Mouse (Mus musculus): Measurements from ENCODE around the gene Smyd3. TPM values are rescaled to one million over a fixed set of nuclear protein-coding genes. Genes with fewer than 3 reads are reported as not detected.

Gene Smyd3
- polyA plus RNA-seq, 1 experiment from 2014 or later: 11.3 TPM

DNA sequence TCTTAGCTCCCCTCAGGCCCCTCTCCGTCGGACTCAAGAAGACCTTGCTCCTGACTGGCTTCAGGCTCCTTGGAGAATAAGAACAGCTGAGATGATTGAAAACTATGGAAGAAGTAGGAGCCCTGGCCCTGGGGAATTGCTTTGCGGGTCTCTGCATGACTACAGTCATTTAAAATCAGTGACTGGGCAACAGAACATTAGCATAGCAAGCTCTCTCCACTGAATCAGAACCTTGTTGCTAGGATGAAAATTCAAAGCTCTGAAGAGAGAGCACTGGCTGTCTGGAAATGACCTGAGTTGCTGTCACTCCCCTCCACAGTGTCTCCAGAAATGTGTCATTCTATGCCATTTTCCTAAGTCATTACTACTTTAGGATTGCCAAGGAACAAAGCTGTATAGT lies 357.1 kb downstream of the Smyd3 start:
- no peaks in the 10 kb centered on the region for H3K27me3 ChIP-seq (ENCODE audit: control insufficient read depth, insufficient read depth, low read length)
- no peak overlapping the region for H3K27ac ChIP-seq (replicated peaks in 1 of 2; ENCODE audit: control insufficient read depth in 1 of 2, insufficient read depth in 1 of 2, low read depth in 2 of 2, low read length in 2 of 2)
- no peak overlapping the region for H3K4me2 ChIP-seq (ENCODE audit: low read length)
- no peak overlapping the region for H3K4me3 ChIP-seq (ENCODE audit: control insufficient read depth in 1 of 2, insufficient read depth in 1 of 2, low read depth in 1 of 2, low read length in 2 of 2)
- 0 out of 4 replicates have a peak, but pooled peaks cover 0 to 4% of the 10 kb centered on the region in 2 experiments for H3K4me1 ChIP-seq (ENCODE audit: control insufficient read depth in 2 of 2, insufficient read depth in 2 of 2, low read length in 2 of 2)
- no peaks in the 10 kb centered on the region for H3K36me3 ChIP-seq (ENCODE audit: control insufficient read depth, insufficient read depth, low read length)
- no peak overlapping the region for H3K9ac ChIP-seq (ENCODE audit: low read length)
- no peak for ATAC-seq (ENCODE audit: insufficient number of reproducible peaks, insufficient read depth, low FRiP score, low read depth)
- no peaks in the 10 kb centered on the region for H3K9me3 ChIP-seq (ENCODE audit: control insufficient read depth, low read length)
- WGBS: 76% methylated on average over 3 of the region's 3 CpGs

DNA sequence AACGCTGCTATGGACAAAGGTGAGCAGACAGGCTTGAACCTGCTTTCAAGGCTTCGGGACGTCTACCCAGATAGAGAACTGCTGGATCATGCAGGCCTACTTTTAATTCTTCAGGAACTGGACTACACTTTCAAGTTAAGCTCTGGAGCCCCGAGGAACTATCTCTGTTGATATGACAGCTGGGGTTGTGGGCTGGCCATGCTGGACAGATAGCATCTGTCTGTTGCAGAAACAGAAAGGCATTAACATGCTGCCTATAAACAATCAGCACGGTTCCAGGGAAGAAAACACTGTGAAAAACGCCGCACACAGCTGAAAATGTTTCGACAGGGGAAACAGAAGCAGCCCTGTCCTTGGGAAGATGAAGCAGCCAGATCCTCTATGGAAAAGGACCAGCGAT lies 365.5 kb downstream of the Smyd3 start:
- Histone ChIP-seq H3K27ac (replicated peaks in 1 of 2; ENCODE audit: control insufficient read depth in 1 of 2, insufficient read depth in 1 of 2, low read depth in 2 of 2, low read length in 2 of 2) (no peak overlapping the region), H3K4me3 (ENCODE audit: control insufficient read depth in 1 of 2, insufficient read depth in 1 of 2, low read depth in 1 of 2, low read length in 2 of 2) (no peak overlapping the region), H3K4me2 (ENCODE audit: low read length) (no peak overlapping the region), H3K4me1 (ENCODE audit: control insufficient read depth in 2 of 2, insufficient read depth in 2 of 2, low read length in 2 of 2) (peaks cover 10 to 16% of the 10 kb centered on the region in 2 experiments), H3K9me3 (ENCODE audit: control insufficient read depth, low read length) (no peaks in the 10 kb centered on the region), H3K36me3 (ENCODE audit: control insufficient read depth, insufficient read depth, low read length) (no peaks in the 10 kb centered on the region), H3K27me3 (ENCODE audit: control insufficient read depth, insufficient read depth, low read length) (no peaks in the 10 kb centered on the region), H3K9ac (ENCODE audit: low read length) (no peak overlapping the region)
- no peak for ATAC-seq (ENCODE audit: insufficient number of reproducible peaks, insufficient read depth, low FRiP score, low read depth)
- whole genome bisulfite sequencing: 64% methylated on average over 9 of the region's 9 CpGs

DNA sequence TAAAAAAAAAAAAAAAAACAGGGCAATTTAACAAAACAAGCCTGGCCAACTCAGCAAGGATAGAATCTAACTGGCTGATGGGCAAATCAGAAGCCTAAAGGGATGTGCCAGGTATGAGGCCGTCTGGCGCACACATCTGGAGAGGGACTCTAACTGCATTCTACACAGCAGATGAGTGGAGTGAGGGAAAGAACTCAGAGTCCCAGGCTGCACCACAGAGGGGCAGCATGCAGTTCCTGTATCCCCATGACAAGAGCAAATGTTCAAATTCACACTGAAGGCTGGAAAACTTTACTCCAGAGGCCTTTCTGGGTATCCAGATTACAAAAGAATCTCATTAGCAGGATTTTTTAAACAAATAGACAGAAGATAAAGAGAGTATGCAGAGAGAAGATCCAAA lies 366.6 kb downstream of the Smyd3 start:
- Histone ChIP-seq H3K9me3 (ENCODE audit: control insufficient read depth, low read length) (no peaks in the 10 kb centered on the region), H3K4me3 (ENCODE audit: control insufficient read depth in 1 of 2, insufficient read depth in 1 of 2, low read depth in 1 of 2, low read length in 2 of 2) (no peak overlapping the region), H3K9ac (ENCODE audit: low read length) (no peak overlapping the region), H3K4me1 (ENCODE audit: control insufficient read depth in 2 of 2, insufficient read depth in 2 of 2, low read length in 2 of 2) (peaks cover 13 to 25% of the 10 kb centered on the region in 2 experiments), H3K27me3 (ENCODE audit: control insufficient read depth, insufficient read depth, low read length) (no peaks in the 10 kb centered on the region), H3K27ac (replicated peaks in 1 of 2; ENCODE audit: control insufficient read depth in 1 of 2, insufficient read depth in 1 of 2, low read depth in 2 of 2, low read length in 2 of 2) (no peak overlapping the region), H3K36me3 (ENCODE audit: control insufficient read depth, insufficient read depth, low read length) (no peaks in the 10 kb centered on the region), H3K4me2 (ENCODE audit: low read length) (no peak overlapping the region)
- 74% methylated on average over 2 of the region's 2 CpGs for WGBS
- ATAC-seq (ENCODE audit: insufficient number of reproducible peaks, insufficient read depth, low FRiP score, low read depth): no peak

DNA sequence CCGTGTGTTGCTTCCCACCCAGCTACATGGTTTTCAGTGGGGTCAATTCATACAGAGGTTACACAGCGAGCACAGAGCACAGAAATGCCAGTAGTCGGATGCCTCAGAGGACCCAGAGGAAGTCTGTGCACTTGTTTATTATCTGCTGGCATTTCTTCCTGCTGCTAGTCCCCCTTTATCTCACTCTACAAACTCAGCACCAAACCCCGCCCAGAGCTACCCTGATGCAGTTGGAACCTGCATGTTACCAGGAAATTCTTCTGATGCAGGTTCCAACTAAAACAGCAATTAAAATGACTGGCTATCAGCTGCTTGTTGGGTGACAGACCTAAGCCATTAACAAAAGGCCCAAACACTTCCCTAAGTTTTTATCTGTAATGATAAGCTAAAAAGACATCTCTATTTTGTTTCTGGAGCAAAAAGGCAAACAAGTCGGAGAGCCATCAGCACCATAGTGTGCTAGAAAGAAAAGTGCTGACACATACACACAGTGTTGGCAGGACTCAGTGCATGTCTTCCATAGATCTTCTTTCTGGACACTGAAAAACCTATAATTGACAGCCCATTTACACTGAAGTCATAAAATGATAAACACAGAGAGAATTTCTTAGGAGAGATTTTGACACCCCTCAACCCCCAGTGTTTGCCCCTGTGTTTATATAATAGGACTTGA lies 368.2 kb downstream of the Smyd3 start:
- Histone ChIP-seq H3K9ac (ENCODE audit: low read length) (no peak overlapping the region), H3K4me1 (ENCODE audit: control insufficient read depth in 2 of 2, insufficient read depth in 2 of 2, low read length in 2 of 2) (peaks cover 15 to 25% of the 10 kb centered on the region in 2 experiments), H3K4me3 (ENCODE audit: control insufficient read depth in 1 of 2, insufficient read depth in 1 of 2, low read depth in 1 of 2, low read length in 2 of 2) (no peak overlapping the region), H3K4me2 (ENCODE audit: low read length) (no peak overlapping the region), H3K27me3 (ENCODE audit: control insufficient read depth, insufficient read depth, low read length) (no peaks in the 10 kb centered on the region), H3K9me3 (ENCODE audit: control insufficient read depth, low read length) (no peaks in the 10 kb centered on the region), H3K27ac (replicated peaks in 1 of 2; ENCODE audit: control insufficient read depth in 1 of 2, insufficient read depth in 1 of 2, low read depth in 2 of 2, low read length in 2 of 2) (0 out of 4 replicates have a peak overlapping the region, but pooled peaks of 1 of the 2 experiments have one; percentile 3), H3K36me3 (ENCODE audit: control insufficient read depth, insufficient read depth, low read length) (no peaks in the 10 kb centered on the region)
- ATAC-seq (ENCODE audit: insufficient number of reproducible peaks, insufficient read depth, low FRiP score, low read depth): peak; percentile 31; the same call in 1 of the 2 replicates
- WGBS: 16% methylated on average over 5 of the region's 5 CpGs

GRCm38 (mm10) chr1:179146730-179147167 lies 371.1 kb downstream of the Smyd3 start:
- WGBS: 34% methylated on average over 9 of the region's 9 CpGs
- H3K4me1 ChIP-seq (ENCODE audit: control insufficient read depth in 2 of 2, insufficient read depth in 2 of 2, low read length in 2 of 2): peaks cover 15 to 25% of the 10 kb centered on the region in 2 experiments
- no peak for ATAC-seq (ENCODE audit: insufficient number of reproducible peaks, insufficient read depth, low FRiP score, low read depth)
- peak overlapping the region; percentile 41; the same call in 1 of the 2 replicates for H3K9ac ChIP-seq (ENCODE audit: low read length)
- peak overlapping the region; percentile 38 to 55; a peak in 3 of 4 replicates for H3K27ac ChIP-seq (replicated peaks in 1 of 2; ENCODE audit: control insufficient read depth in 1 of 2, insufficient read depth in 1 of 2, low read depth in 2 of 2, low read length in 2 of 2)
- H3K27me3 ChIP-seq (ENCODE audit: control insufficient read depth, insufficient read depth, low read length): no peaks in the 10 kb centered on the region
- no peaks in the 10 kb centered on the region for H3K9me3 ChIP-seq (ENCODE audit: control insufficient read depth, low read length)
- peak overlapping the region; percentile 31 for H3K4me2 ChIP-seq (ENCODE audit: low read length)
- H3K4me3 ChIP-seq (ENCODE audit: control insufficient read depth in 1 of 2, insufficient read depth in 1 of 2, low read depth in 1 of 2, low read length in 2 of 2): no peak overlapping the region
- H3K36me3 ChIP-seq (ENCODE audit: control insufficient read depth, insufficient read depth, low read length): no peaks in the 10 kb centered on the region

DNA sequence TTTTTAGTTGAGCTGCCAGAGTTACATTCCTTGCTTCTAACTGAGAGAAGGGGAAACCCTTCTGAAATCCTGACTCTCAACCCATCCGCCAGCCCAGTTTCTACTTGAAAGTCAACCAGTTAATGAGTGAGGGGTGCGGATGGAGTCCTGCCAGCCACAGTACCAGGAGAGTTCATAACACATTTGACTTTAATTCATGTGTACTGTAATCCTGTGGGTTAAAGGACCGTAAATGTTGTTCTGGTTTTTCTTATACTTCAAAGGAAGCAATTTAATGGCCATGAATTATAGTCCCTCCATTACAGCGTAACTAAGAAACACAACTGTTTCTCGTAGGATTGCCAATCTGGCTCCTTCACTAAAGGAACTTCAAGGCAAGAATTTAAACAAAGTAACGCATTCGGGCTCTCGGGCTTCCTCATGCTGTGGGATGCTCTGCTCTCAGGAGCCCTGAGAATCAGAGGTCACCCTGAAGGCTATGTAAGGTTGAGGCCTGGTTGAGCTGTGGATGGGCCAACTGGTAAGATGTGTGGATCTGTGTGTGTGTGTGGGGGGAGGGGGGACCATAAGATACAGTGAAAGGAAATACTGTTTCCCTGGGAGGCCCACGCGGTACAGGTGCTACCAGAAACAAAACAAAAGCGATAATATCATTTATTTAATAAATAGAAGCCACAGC lies 374.5 kb downstream of the Smyd3 start:
- 86% methylated on average over 11 of the region's 11 CpGs for WGBS
- Histone ChIP-seq H3K4me1 (ENCODE audit: control insufficient read depth in 2 of 2, insufficient read depth in 2 of 2, low read length in 2 of 2) (peaks cover 8 to 9% of the 10 kb centered on the region in 2 experiments), H3K27ac (replicated peaks in 1 of 2; ENCODE audit: control insufficient read depth in 1 of 2, insufficient read depth in 1 of 2, low read depth in 2 of 2, low read length in 2 of 2) (no peak overlapping the region), H3K27me3 (ENCODE audit: control insufficient read depth, insufficient read depth, low read length) (no peaks in the 10 kb centered on the region), H3K9ac (ENCODE audit: low read length) (no peak overlapping the region), H3K4me3 (ENCODE audit: control insufficient read depth in 1 of 2, insufficient read depth in 1 of 2, low read depth in 1 of 2, low read length in 2 of 2) (no peak overlapping the region), H3K4me2 (ENCODE audit: low read length) (no peak overlapping the region), H3K36me3 (ENCODE audit: control insufficient read depth, insufficient read depth, low read length) (no peaks in the 10 kb centered on the region), H3K9me3 (ENCODE audit: control insufficient read depth, low read length) (no peaks in the 10 kb centered on the region)
- no peak for ATAC-seq (ENCODE audit: insufficient number of reproducible peaks, insufficient read depth, low FRiP score, low read depth)

- H3K4me1 ChIP-seq (ENCODE audit: control insufficient read depth in 2 of 2, insufficient read depth in 2 of 2, low read length in 2 of 2): peaks cover 5 to 8% of the 10 kb centered on the region in 2 experiments
- no peaks in the 10 kb centered on the region for H3K36me3 ChIP-seq (ENCODE audit: control insufficient read depth, insufficient read depth, low read length)
- no peaks in the 10 kb centered on the region for H3K9me3 ChIP-seq (ENCODE audit: control insufficient read depth, low read length)
- H3K4me2 ChIP-seq (ENCODE audit: low read length): no peak overlapping the region
- H3K27me3 ChIP-seq (ENCODE audit: control insufficient read depth, insufficient read depth, low read length): no peaks in the 10 kb centered on the region
- H3K9ac ChIP-seq (ENCODE audit: low read length): no peak overlapping the region
- no peak overlapping the region for H3K27ac ChIP-seq (replicated peaks in 1 of 2; ENCODE audit: control insufficient read depth in 1 of 2, insufficient read depth in 1 of 2, low read depth in 2 of 2, low read length in 2 of 2)
- WGBS: 24% methylated on average over 3 of the region's 3 CpGs
- H3K4me3 ChIP-seq (ENCODE audit: control insufficient read depth in 1 of 2, insufficient read depth in 1 of 2, low read depth in 1 of 2, low read length in 2 of 2): no peak overlapping the region
- ATAC-seq (ENCODE audit: insufficient number of reproducible peaks, insufficient read depth, low FRiP score, low read depth): no peak
These were observed 375.7 kb downstream of the Smyd3 start for GRCm38 (mm10) chr1:179142177-179142576.

All from heart, embryonic 14.5 days (tissue).